Mouse (Mus musculus) small intestine, adult 2 months (tissue): ENCODE results near the gene Terb2. TPM values are rescaled to one million over a fixed set of nuclear protein-coding genes. Genes with fewer than 3 reads are reported as not detected.

ENCODE experiments used
- H3K27ac ChIP-seq: fragments of 200-500 bp; 2 replicates; pipeline ENCODE4 v1.5.1; 2012; ENCODE audit warnings: low read depth, low read length, control low read depth, inconsistent platforms; ENCODE audit not compliant: insufficient read depth
- H3K27me3 ChIP-seq: fragments of 200-500 bp; 2 replicates; pipeline ENCODE4 v1.6.1; 2012; ENCODE audit warnings: mild to moderate bottlenecking, moderate library complexity, low read length, inconsistent platforms; ENCODE audit not compliant: control insufficient read depth, insufficient read depth
- H3K36me3 ChIP-seq: fragments of 200-500 bp; 2 replicates; pipeline ENCODE4 v1.6.1; 2012; ENCODE audit warnings: mild to moderate bottlenecking, low read length, control low read depth, inconsistent platforms; ENCODE audit not compliant: control insufficient read depth, insufficient read depth
- H3K4me1 ChIP-seq: fragments of 200-500 bp; 2 replicates; pipeline ENCODE4 v1.6.1; 2012; ENCODE audit warnings: low read length, inconsistent platforms, mixed read lengths; ENCODE audit not compliant: control insufficient read depth, insufficient read depth, insufficient read length
- H3K4me3 ChIP-seq: fragments of 200-500 bp; 2 replicates; pipeline ENCODE4 v1.5.1; 2012; ENCODE audit warnings: low read depth, mild to moderate bottlenecking, control low read depth, inconsistent platforms, low read length, moderate library complexity
- CTCF ChIP-seq: fragments of 200-500 bp; IDR thresholded peaks from 2 replicates; pipeline ENCODE4 v1.5.1; 2012; ENCODE audit warnings: low read depth, mild to moderate bottlenecking, control low read depth, inconsistent platforms, low read length, moderate library complexity, mixed read lengths; ENCODE audit not compliant: insufficient replicate concordance, insufficient read length; ENCODE audit errors: extremely low read depth
- POLR2A ChIP-seq: fragments of 200-500 bp; IDR thresholded peaks from 2 replicates; pipeline ENCODE4 v1.6.1; 2012; ENCODE audit warnings: low read depth, mild to moderate bottlenecking, control low read depth, inconsistent platforms, low read length, moderate library complexity
- WGBS: fragments of 180-500 bp; shearing (Covaris S2); methylation state at CpG from one replicate; pipeline ENCODE4 v1.1.7; 2018; 5-methylcytosine and 5-hydroxymethylcytosine counted together
- polyA plus RNA-seq: library from polyadenylated mRNA; depleted of rRNA; stranded (reverse); fragments of >200 nt; gene quantifications from 2 replicates; pipeline ENCODE4 v1.2.3, GENCODE M21; 2012

Terb2 gene
- polyA plus RNA-seq, 1 experiment: not detected

DNA sequence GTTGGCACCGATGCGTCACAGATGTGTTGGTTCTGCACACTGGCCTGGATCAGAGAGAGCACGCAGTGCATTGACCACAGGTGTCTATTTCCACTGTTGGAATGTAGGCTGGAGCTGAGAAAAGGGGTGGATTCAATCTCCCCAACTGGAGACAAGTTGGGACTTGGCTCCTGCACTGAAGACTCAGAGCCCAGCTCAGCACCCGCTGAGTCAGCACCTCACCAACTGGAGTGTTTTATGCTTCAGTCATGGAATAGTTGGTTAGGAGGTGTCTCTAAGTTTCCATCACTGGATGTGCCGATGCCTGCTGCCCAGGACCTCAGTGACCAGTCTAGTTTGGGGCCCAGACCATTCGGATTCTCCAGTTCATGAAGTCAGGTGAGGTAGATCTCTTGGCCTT lies 44.3 kb downstream of the Terb2 start:
- H3K27me3 ChIP-seq: no peaks in the 10 kb centered on the region
- no peak for TF ChIP-seq POLR2A
- no peak for TF ChIP-seq CTCF
- WGBS: 91% methylated on average over 6 of the region's 6 CpGs
- no peaks in the 10 kb centered on the region for H3K36me3 ChIP-seq
- no peak overlapping the region for H3K4me3 ChIP-seq
- no peak overlapping the region for H3K27ac ChIP-seq
- no peaks in the 10 kb centered on the region for H3K4me1 ChIP-seq

GRCm38 (mm10) chr2:122231616-122232015 lies 45.5 kb downstream of the Terb2 start:
- Histone ChIP-seq H3K27me3 (no peaks in the 10 kb centered on the region), H3K4me3 (no peak overlapping the region), H3K27ac (no peak overlapping the region), H3K4me1 (peaks cover 4% of the 10 kb centered on the region; the same call in 1 of the 2 replicates), H3K36me3 (no peaks in the 10 kb centered on the region)
- TF ChIP-seq CTCF (no peak), POLR2A (no peak)
- 94% methylated on average over 9 of the region's 9 CpGs for WGBS

DNA sequence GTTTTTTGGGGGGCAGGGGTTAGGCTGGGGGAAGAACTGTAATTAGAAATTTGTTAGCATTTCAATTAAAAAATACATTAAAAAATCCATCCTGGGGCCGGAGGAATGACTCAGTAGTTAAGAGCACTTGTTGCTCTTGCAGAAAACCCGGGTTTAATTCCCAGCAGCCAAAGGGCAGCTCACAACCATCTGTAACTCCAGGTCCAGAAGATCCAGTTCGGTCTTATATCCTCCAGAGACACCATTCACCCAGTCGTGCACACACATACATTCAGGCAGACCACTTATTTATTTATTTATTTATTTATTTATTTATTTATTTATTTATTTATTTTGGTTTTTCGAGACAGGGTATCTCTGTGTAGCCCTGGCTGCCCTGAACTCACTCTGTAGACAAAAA lies 47.3 kb downstream of the Terb2 start:
- Histone ChIP-seq H3K36me3 (no peaks in the 10 kb centered on the region), H3K4me3 (no peak overlapping the region), H3K27ac (no peak overlapping the region), H3K4me1 (peaks cover 4% of the 10 kb centered on the region; the same call in 1 of the 2 replicates), H3K27me3 (no peaks in the 10 kb centered on the region)
- WGBS: 66% methylated on average over 5 of the region's 5 CpGs
- TF ChIP-seq CTCF (no peak), POLR2A (no peak)

- Histone ChIP-seq H3K4me3 (peak overlapping the region; percentile 90), H3K4me1 (peaks cover 4% of the 10 kb centered on the region; the same call in 1 of the 2 replicates), H3K27ac (peak overlapping the region; percentile 44), H3K27me3 (no peaks in the 10 kb centered on the region), H3K36me3 (no peaks in the 10 kb centered on the region)
- 0 out of 2 replicates have a peak, but pooled peaks have one; percentile 2 for TF ChIP-seq CTCF
- TF ChIP-seq POLR2A: no peak
- WGBS: 7% methylated on average over 26 of the region's 26 CpGs
These were observed 47.9 kb downstream of the Terb2 start for GRCm38 (mm10) chr2:122233759-122234557.

DNA sequence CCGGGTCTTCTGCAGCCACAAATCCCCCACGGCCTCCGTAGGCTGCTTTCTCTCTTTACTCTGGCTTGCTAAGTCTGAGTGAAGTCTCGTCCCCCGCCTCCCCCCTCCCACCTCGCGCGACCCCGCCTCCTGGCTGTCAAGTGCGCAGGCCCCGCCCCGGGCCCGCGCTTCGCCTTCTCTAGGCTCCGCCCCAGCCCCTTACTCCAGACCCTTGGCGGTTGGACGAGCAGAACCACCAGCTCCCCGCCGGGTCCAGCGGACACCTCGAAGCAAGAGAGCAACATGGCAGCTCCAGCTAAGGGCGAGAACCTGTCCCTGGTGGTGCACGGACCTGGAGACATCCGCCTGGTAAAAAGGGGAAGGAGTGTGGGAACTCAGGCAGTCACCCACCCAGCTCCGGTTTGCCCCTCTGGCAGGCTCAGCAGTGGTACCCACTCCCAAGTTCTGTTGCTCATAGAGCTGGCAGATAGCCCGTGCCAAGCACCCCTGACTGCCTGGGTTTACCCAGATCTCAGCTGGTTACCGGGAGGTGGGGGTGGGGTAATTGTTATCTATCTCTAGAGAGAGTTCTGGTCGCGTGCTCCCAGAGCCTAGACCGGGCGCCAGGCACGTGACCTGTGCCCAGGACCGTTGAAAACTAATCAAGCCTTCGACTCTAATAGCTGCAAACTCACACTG lies 48.7 kb downstream of the Terb2 start, which contains the start of gene Sord:
Gene Sord (plus strand): TSS at position 139 of the 678 bp plus-strand sequence.
- peak within 1 kb of the TSS; percentile 99 for H3K27ac ChIP-seq
- peak within 1 kb of the TSS; percentile 90 for H3K4me3 ChIP-seq
- WGBS: 2% methylated on average over 35 of the region's 35 CpGs
- no peaks in the 10 kb centered on the region for H3K36me3 ChIP-seq
- TF ChIP-seq POLR2A (peak; percentile 40), CTCF (0 out of 2 replicates have a peak, but pooled peaks have one; percentile 1)
- H3K27me3 ChIP-seq: no peaks in the 10 kb centered on the region
- H3K4me1 ChIP-seq: peaks cover 7% of the 10 kb centered on the region; the same call in 1 of the 2 replicates

- no peaks in the 10 kb centered on the region for H3K36me3 ChIP-seq
- H3K27me3 ChIP-seq: no peaks in the 10 kb centered on the region
- no peak overlapping the region for H3K4me3 ChIP-seq
- TF ChIP-seq POLR2A (no peak), CTCF (no peak)
- peak overlapping the region; percentile 99 for H3K27ac ChIP-seq
- peaks cover 7% of the 10 kb centered on the region; the same call in 1 of the 2 replicates for H3K4me1 ChIP-seq
- 16% methylated on average over 2 of the region's 2 CpGs for WGBS
These were observed 49.4 kb downstream of the Terb2 start for GRCm38 (mm10) chr2:122235425-122235824.

DNA sequence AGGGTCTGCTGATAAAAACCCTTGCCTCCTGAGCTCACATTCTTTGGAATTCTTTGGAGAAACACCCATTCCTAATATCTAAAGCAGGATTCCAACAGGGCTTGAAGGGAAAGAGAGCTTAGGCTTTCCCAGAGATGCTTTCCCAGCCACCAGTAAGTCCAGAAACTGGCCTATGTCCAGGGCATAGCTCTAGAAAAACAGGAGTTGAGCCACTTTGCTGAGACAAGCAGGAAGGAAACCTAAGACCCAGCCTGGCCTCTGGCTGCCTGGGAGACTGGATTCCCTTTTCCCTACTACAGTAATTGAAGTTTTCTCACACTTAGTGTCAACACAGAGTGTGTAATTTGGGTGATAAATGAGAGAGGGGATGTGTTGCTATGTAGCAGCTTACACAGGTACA lies 50.2 kb downstream of the Terb2 start:
- TF ChIP-seq CTCF (no peak), POLR2A (no peak)
- Histone ChIP-seq H3K4me1 (peaks cover 14% of the 10 kb centered on the region; the same call in 1 of the 2 replicates), H3K27ac (peak overlapping the region; percentile 8; the same call in 1 of the 2 replicates), H3K4me3 (no peak overlapping the region), H3K36me3 (no peaks in the 10 kb centered on the region), H3K27me3 (no peaks in the 10 kb centered on the region)
